Mouse (Mus musculus) brain, embryonic 14.5 days (tissue): Measurements from ENCODE around the gene Rhox13. TPM values are rescaled to one million over a fixed set of nuclear protein-coding genes. Genes with fewer than 3 reads are reported as not detected.

ENCODE experiments used
- DNase-seq: peaks from one replicate; pipeline ENCODE4 v3.0.0-alpha.2; 2011; ENCODE audit warnings: low read depth
- CTCF ChIP-seq: fragments of 200-500 bp; IDR thresholded peaks from 2 replicates; pipeline ENCODE4 v1.5.1; 2012; ENCODE audit warnings: inconsistent platforms, mild to moderate bottlenecking, moderate library complexity, borderline replicate concordance; ENCODE audit not compliant: insufficient read depth, insufficient read length; ENCODE audit errors: extremely low read depth
- POLR2A ChIP-seq: fragments of 200-500 bp; IDR thresholded peaks from 2 replicates; pipeline ENCODE4 v1.6.1; 2012; ENCODE audit warnings: mild to moderate bottlenecking, inconsistent platforms, borderline replicate concordance; ENCODE audit not compliant: poor library complexity, insufficient read depth, insufficient read length, severe bottlenecking; ENCODE audit errors: extremely low read depth
- polyA plus RNA-seq: library from polyadenylated mRNA; depleted of rRNA; stranded (reverse); fragments of >200 nt; gene quantifications from 2 replicates; pipeline ENCODE4 v1.2.3, GENCODE M21; 2012; rRNA removed

Gene Rhox13
- not detected in 2 replicates for polyA plus RNA-seq

DNA sequence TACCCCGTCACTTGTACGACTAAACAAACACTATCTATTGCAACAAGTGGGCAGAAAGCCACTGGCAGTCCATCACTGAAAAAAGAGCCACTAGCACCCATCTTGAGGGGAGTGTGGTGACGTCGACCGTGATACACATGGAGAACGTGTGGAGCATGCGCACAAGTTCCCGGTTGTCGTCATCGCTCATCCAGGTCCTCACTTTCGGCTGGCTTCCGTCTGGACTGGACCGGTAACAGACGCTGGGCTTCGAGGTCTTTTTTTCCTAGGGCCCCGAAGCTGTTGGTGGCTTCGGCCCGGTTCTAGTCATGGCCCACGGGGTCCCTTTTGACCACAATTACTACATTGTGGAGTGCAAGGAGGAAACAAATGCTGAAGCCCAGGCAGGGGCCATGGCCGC is at the start of gene Rhox13:
Rhox13 (plus strand) TSS at position 238 of the 400 bp plus-strand sequence.
- TF ChIP-seq POLR2A (no peak), CTCF (no peak)
- DNase-seq: no peak

DNA sequence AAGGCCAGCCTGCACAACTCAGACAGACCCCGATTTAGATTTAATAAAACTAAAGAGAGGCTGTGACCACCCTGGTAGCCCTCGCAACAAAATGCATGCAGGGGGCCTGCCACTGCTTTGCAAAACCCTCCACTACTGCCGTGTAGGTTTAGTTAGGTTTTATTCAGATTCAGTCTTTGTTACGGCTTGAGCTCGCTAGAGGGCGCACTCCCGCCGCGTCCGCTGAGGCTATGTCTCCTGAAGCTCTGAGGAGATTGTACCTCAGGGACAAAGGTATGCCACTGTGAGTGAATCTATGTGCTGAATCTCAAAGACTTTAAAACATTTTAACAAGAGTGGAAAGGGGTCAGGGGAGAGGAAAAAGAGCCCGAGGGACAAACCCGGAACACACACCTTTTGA is 36.8 kb upstream of the Rhox13 start:
- peak; percentile 66 for DNase-seq
- no peak for TF ChIP-seq POLR2A
- peak; percentile 73 for TF ChIP-seq CTCF

DNA sequence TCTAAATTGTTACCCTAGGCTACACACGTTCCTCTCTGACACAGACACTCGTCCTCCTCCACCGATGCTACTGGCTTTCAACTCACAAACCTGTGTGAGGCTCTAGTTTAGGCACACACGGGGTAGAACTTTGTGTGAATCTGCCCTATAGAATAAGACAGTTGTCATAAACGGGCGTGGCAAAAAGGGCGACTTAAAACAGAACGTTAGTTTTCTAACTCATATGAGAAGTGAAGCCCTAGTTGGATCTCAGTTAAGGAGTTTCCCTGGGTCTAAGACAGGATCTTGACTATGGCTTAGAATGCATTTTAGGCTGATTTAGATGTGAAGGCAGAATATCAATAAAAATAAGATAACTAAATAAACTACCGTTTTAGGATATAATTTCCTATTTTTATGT is 36.0 kb upstream of the Rhox13 start, which contains the start of gene Rhox11:
Rhox11 (minus strand) TSS at position 101 of the 400 bp plus-strand sequence.
- TF ChIP-seq CTCF: no peak
- TF ChIP-seq POLR2A: no peak
- no peak for DNase-seq

DNA sequence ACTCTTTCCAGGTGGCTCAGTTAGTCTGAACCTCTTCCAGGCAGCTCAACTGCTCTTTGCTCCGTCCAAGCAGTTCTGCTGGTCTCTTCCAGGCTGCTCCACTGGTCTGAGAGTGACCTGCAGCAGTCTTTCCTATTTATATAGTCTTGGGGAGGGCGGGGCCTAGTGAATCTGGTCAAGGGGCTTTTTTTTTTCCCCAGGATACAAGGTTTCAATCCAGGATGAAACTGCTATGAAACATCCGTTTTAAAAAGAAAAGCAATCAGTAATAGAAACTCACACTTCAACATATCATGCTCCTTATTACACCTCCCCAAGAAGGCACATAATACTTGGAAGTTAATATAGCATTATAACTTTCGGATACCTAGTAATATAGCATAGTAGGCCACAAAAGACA is 10.2 kb upstream of the Rhox13 start, which contains the start of gene Rhox12:
Rhox12 (minus strand) TSS at position 101 of the 400 bp plus-strand sequence.
- TF ChIP-seq CTCF (no peak), POLR2A (no peak)
- no peak for DNase-seq

DNA sequence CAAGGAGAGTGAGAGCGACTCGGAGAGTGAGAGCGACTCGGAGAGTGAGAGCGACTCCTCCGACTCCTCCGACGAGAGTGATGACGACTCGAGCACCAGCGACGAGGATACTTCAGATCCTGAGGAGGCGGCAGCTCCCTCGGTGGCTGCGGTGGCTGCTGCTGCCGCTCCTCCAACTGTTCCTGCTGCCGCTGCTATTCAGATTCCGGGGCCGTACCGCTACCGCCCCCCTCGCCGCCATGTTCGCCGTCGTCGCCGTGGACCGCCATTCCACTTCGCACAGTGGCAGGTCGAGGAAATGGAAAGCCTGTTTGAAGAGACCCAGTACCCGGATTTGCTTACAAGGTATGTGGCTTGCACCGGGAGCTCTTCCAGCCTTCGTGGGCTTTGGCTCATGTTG is 459 bp downstream of the Rhox13 start:
- TF ChIP-seq CTCF (no peak), POLR2A (no peak)
- DNase-seq: no peak

DNA sequence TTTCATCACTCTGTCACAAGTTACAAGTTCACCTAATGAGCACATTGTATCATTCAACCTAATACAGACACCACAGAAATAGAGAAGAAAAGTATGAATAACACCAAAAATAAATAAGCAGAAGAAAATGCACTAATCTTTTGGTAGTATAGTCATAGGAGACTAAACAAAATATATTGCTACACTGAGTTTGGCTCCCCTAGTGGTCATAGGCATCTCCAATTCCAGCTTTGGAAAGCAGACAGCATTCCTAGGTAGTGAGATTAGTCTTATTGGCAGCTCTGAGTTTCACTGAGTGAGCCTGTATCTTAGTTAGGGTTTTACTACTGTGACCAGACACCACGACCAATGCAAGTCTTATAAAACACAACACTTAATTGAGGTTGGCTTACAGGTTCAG is 38.1 kb downstream of the Rhox13 start:
- TF ChIP-seq POLR2A (no peak), CTCF (no peak)
- no peak for DNase-seq

DNA sequence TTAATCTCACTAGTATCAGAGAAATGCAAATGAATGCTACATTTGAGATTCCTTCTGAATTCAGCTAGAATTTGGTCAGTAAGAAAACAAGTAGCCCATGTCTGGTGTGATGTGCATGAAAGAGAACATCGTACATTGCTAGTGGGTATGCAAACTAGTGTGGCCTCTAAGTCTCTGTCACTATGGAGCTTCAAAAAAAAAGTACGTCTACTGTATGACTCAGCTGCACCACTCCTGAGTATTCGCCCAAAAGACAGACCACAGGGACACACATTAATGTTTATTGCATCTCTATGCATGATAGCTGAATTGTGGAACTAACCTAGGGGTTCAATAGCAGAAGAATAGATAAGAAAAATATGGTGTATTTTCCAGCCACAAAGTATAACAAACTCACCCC is 44.3 kb downstream of the Rhox13 start:
- TF ChIP-seq POLR2A (no peak), CTCF (no peak)
- DNase-seq: no peak

DNA sequence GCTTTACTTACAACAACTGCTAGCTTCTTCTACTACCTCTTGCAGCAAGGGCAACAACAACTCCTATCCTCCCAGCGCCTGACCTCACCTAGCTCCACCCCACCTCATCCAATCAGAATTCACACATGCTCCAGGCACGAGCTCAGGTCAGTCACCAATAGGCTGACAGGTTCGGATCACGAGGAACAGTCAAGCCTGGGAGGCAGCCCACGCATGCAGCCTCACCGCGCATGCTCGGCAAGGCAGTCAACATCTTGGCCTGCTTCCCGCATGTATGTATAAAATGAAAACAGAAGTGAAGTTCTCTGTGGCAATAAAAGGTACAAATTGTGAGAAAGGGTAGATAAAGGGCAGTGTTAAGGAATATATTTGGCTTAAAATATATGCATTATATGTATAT is 45.0 kb downstream of the Rhox13 start:
- TF ChIP-seq POLR2A: no peak
- no peak for TF ChIP-seq CTCF
- DNase-seq: no peak

DNA sequence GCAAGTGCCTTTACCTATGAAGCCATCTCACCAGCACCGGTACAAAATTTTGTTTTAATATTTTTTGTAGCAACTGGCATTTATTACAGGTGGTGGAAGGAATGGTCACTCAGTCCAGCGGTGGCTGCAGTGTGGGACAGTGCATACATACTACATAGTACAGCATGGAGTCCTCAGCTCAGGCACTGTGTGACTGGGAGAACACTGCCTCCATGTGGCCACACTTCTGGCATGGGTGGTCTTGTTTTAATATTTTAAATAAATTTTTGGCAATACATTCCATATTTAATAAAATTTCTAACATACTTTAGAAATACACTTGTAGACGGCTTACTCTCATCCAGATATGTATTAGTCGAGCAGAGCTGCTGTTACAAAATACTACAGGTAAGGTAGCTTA is 45.6 kb downstream of the Rhox13 start:
- TF ChIP-seq CTCF: no peak
- no peak for TF ChIP-seq POLR2A
- no peak for DNase-seq

Other genes starting within 250 kb of the Rhox13 start
- not detected in 2 replicates for gene Rhox8, start 242.3 kb upstream of the Rhox13 start, polyA plus RNA-seq
- gene Rhox7b, start 224.0 kb upstream of the Rhox13 start, polyA plus RNA-seq: not detected in 2 replicates
- gene Rhox9, start 219.4 kb upstream of the Rhox13 start, polyA plus RNA-seq: not detected in 2 replicates
- not detected in 2 replicates for gene Btg1-ps1, start 102.4 kb upstream of the Rhox13 start, polyA plus RNA-seq
- not detected in 2 replicates for gene Btg1-ps2, start 78.1 kb upstream of the Rhox13 start, polyA plus RNA-seq
- gene Rhox10, start 54.7 kb upstream of the Rhox13 start, polyA plus RNA-seq: not detected in 2 replicates
- not detected in 2 replicates for gene Rhox11, start 36.1 kb upstream of the Rhox13 start, polyA plus RNA-seq
- gene Rhox12, start 10.3 kb upstream of the Rhox13 start, polyA plus RNA-seq: not detected in 2 replicates
- gene Zbtb33, start 68.6 kb downstream of the Rhox13 start, polyA plus RNA-seq: 17.7 and 22.6 TPM in 2 replicates
- 12.0 and 18.7 TPM in 2 replicates for gene Tmem255a, start 131.2 kb downstream of the Rhox13 start, polyA plus RNA-seq
- gene Atp1b4, start 195.0 kb downstream of the Rhox13 start, polyA plus RNA-seq: 0.01 and 0.03 TPM in 2 replicates